Mouse (Mus musculus): ENCODE measurements around the gene Snai1. TPM values are rescaled to one million over a fixed set of nuclear protein-coding genes. Genes with fewer than 3 reads are reported as not detected.

The Snai1 gene
- 4.3 TPM for polyA plus RNA-seq (2014; fragmentation: Illumina TruSeq; extraction: RNeasy Lipid Tissue Mini Kit (QIAGEN cat#74804); ENCODE audit: low read depth, low replicate concordance)

GRCm38 (mm10) chr2:167537476-167538297 is at the start of gene Snai1:
Gene Snai1, plus strand, starts transcription at chr2:167538195.

GRCm38 (mm10) chr2:167491757-167492708 is 46.0 kb upstream of the Snai1 start, which contains the start of gene Rnf114:
Gene Rnf114, plus strand, starts transcription at chr2:167492645.

GRCm38 (mm10) chr2:167492713-167493636 is 45.0 kb upstream of the Snai1 start, which contains the start of gene Spata2:
Gene Spata2, minus strand, starts transcription at chr2:167492887.

Other genes with a start within 250 kb of the Snai1 start
- 8.2 TPM for gene B4galt5, start 189.0 kb upstream of the Snai1 start, polyA plus RNA-seq (2014; fragmentation: Illumina TruSeq; extraction: RNeasy Lipid Tissue Mini Kit (QIAGEN cat#74804); ENCODE audit: low read depth, low replicate concordance)
- gene Slc9a8, start 116.5 kb upstream of the Snai1 start, polyA plus RNA-seq (2014; fragmentation: Illumina TruSeq; extraction: RNeasy Lipid Tissue Mini Kit (QIAGEN cat#74804); ENCODE audit: low read depth, low replicate concordance), result 22.8 TPM
- gene Rnf114, start 45.5 kb upstream of the Snai1 start, polyA plus RNA-seq (2014; fragmentation: Illumina TruSeq; extraction: RNeasy Lipid Tissue Mini Kit (QIAGEN cat#74804); ENCODE audit: low read depth, low replicate concordance), result 89.2 TPM
- 9.7 TPM for gene Spata2, start 45.3 kb upstream of the Snai1 start, polyA plus RNA-seq (2014; fragmentation: Illumina TruSeq; extraction: RNeasy Lipid Tissue Mini Kit (QIAGEN cat#74804); ENCODE audit: low read depth, low replicate concordance)
- 114 TPM for gene Ube2v1, start 93.9 kb downstream of the Snai1 start, polyA plus RNA-seq (2014; fragmentation: Illumina TruSeq; extraction: RNeasy Lipid Tissue Mini Kit (QIAGEN cat#74804); ENCODE audit: low read depth, low replicate concordance)
- gene Gm20431, start 123.3 kb downstream of the Snai1 start, polyA plus RNA-seq (2014; fragmentation: Illumina TruSeq; extraction: RNeasy Lipid Tissue Mini Kit (QIAGEN cat#74804); ENCODE audit: low read depth, low replicate concordance), result not detected
- gene Cebpb, start 150.7 kb downstream of the Snai1 start, polyA plus RNA-seq (2014; fragmentation: Illumina TruSeq; extraction: RNeasy Lipid Tissue Mini Kit (QIAGEN cat#74804); ENCODE audit: low read depth, low replicate concordance), result 17.5 TPM
- gene Tmem189, start 151.6 kb downstream of the Snai1 start, polyA plus RNA-seq (2014; fragmentation: Illumina TruSeq; extraction: RNeasy Lipid Tissue Mini Kit (QIAGEN cat#74804); ENCODE audit: low read depth, low replicate concordance), result 33.5 TPM

Measured in heart, adult 10 weeks (tissue).